15 mouse cellular contexts compared by ENCODE assay signal in the genomic region with DNA sequence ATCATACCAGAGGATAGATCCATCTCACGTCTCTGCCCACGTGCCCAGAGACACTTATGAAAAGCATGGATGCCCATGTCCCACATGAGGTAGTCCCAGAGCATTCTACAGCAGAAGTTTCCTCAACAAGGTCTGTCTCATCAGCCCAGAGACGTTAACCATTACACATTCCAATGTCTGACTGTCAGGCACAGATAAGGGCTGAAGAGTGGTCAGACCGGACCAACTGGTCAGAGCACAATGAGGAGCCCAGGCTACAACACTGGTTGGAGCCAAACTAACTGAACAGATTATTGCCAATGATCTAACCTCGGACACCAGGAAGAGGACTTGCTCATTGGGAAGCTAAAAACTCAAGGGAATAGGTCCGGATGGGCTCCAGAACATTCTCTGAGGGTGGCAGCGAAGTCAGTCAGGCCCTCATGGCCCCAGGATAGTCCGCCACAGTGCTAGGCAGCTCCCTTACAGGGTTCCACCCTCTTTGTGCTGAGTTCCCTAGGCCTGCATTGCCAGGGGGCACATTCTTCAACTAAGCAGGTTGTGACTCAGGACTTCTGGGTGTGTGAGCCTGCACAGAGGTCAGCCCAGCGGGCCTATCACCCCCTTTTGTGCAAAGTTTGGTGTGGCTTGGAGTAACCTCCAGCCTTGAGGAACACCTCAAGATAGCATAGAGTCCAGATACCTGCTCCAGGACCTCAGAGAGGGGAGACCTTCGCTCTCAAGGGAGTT. TPM values are rescaled to one million over a fixed set of nuclear protein-coding genes. Genes with fewer than 3 reads are reported as not detected.
DNase-seq lines count a peak whose midpoint lies in the region; ATAC-seq and TF ChIP-seq lines count a peak whose summit lies in the region.
"Had no signal": no experiment of that assay in that cellular context is flagged by ENCODE, and none has a peak within 500 bp of the region (broad histone marks: within the 10 kb centered on the region; RNA-seq: fewer than 3 reads in every experiment).

A gene (plus strand): TSS at position 714 of the 729 bp plus-strand sequence.

- no peaks in the 10 kb centered on the region for H3K9me3 ChIP-seq in heart, embryonic 15.5 days (replicated peaks)
- H3K9me3 ChIP-seq in embryonic facial prominence, embryonic 12.5 days, result no peaks in the 10 kb centered on the region

- H3K9ac ChIP-seq in heart, embryonic 15.5 days, result no peak within 1 kb of the TSS
- no peak within 1 kb of the TSS for H3K9ac ChIP-seq in embryonic facial prominence, embryonic 12.5 days
- H3K9ac ChIP-seq: forebrain, postnatal 0 days had no signal

- no peak for DNase-seq in heart, postnatal 4 days
- DNase-seq in 3T3-L1 (ENCODE audit: low read depth, low spot score), result peak; percentile 66
- DNase-seq in lung, adult 2 months, result peak; percentile 42
- DNase-seq in ovary, adult 18-20 months (ENCODE audit: low spot score), result no peak
- DNase-seq in left cerebral cortex, postnatal 36 days (ENCODE audit: low spot score in 2 of 2), result no peak
- DNase-seq in cerebellum, postnatal 10 days, result no peak
- DNase-seq: adrenal gland, postnatal 25 days; cerebellum, adult 9-10 months; forebrain, postnatal 0 days; right cerebral cortex, postnatal 25 days; thymus, adult 18-20 months had no signal

- ATAC-seq in heart, embryonic 15.5 days (replicated peaks; ENCODE audit: insufficient number of reproducible peaks, insufficient read depth, low FRiP score, low read depth), result no peak
- no peak for ATAC-seq in embryonic facial prominence, embryonic 12.5 days (ENCODE audit: insufficient number of reproducible peaks, insufficient read depth, low FRiP score, low TSS enrichment)
- ATAC-seq: forebrain, postnatal 0 days; hindbrain, postnatal 0 days had no signal

- H3K4me3 ChIP-seq in heart, embryonic 15.5 days, result no peak within 1 kb of the TSS
- no peak within 1 kb of the TSS for H3K4me3 ChIP-seq in embryonic facial prominence, embryonic 12.5 days
- H3K4me3 ChIP-seq in lung, adult 2 months (replicated peaks; ENCODE audit: extremely low read depth, low read depth, low read length), result no peak within 1 kb of the TSS

- no peak for TF ChIP-seq CTCF in lung, adult 2 months (IDR thresholded peaks at IDR 0.05; ENCODE audit: insufficient read depth, low read length)

- intact Hi-C loops in left cerebral cortex, postnatal 36 days (cut with DNase I), result no loop called here

- WGBS in heart, embryonic 15.5 days, result 74% methylated on average over 10 of the region's 10 CpGs
- WGBS in embryonic facial prominence, embryonic 12.5 days, result 76% methylated on average over 10 of the region's 10 CpGs
- WGBS in lung, adult 2 months, result 76% methylated on average over 10 of the region's 10 CpGs

- no peak for TF ChIP-seq POLR2A in lung, adult 2 months (IDR thresholded peaks at IDR 0.05; ENCODE audit: borderline replicate concordance, extremely low read depth, low read depth, low read length)

- no peaks in the 10 kb centered on the region for H3K36me3 ChIP-seq in heart, embryonic 15.5 days
- H3K36me3 ChIP-seq in embryonic facial prominence, embryonic 12.5 days, result no peaks in the 10 kb centered on the region

- no peaks in the 10 kb centered on the region for H3K27me3 ChIP-seq in heart, embryonic 15.5 days
- H3K27me3 ChIP-seq in embryonic facial prominence, embryonic 12.5 days, result no peaks in the 10 kb centered on the region

- H3K4me2 ChIP-seq in heart, embryonic 15.5 days, result no peak within 1 kb of the TSS
- no peak within 1 kb of the TSS for H3K4me2 ChIP-seq in embryonic facial prominence, embryonic 12.5 days (replicated peaks)

- peak within 1 kb of the TSS; percentile 56 for H3K27ac ChIP-seq in heart, embryonic 15.5 days
- H3K27ac ChIP-seq in embryonic facial prominence, embryonic 12.5 days, result peak within 1 kb of the TSS; percentile 51
- H3K27ac ChIP-seq: hindbrain, postnatal 0 days had no signal

- H3K4me1 ChIP-seq in heart, embryonic 15.5 days (replicated peaks), result peaks cover 41% of the 10 kb centered on the region
- peaks cover 22% of the 10 kb centered on the region for H3K4me1 ChIP-seq in embryonic facial prominence, embryonic 12.5 days
- H3K4me1 ChIP-seq in lung, adult 2 months (ENCODE audit: control insufficient read depth, insufficient read depth, low read length), result peaks cover 5% of the 10 kb centered on the region; the same call in 1 of the 2 replicates

RNA-seq across cellular contexts. Expression of the gene that starts here (rescaled TPM):
- polyA plus RNA-seq in heart, embryonic 15.5 days (2015; fragmentation: Nextera tagmentation; extraction: Ambion mirVana), result 0.48 and 1.7 TPM in 2 replicates
- total RNA-seq in heart, postnatal 4 days (2021), result not detected
- 0.35 TPM in 1 of 2 replicates, not detected in the other for polyA plus RNA-seq in embryonic facial prominence, embryonic 12.5 days (2016; fragmentation: Nextera tagmentation; extraction: Ambion mirVana)
- 0.19 and 8.6 TPM in 2 replicates for polyA plus RNA-seq in lung, adult 2 months (2012; rRNA removed)
- total RNA-seq in left cerebral cortex, postnatal 36 days (2021), result not detected
- total RNA-seq: adrenal gland, postnatal 25 days; forebrain, postnatal 0 days; hindbrain, postnatal 0 days; layer of hippocampus, postnatal 10 days had no signal
- polyA plus RNA-seq: forebrain, postnatal 0 days; hindbrain, postnatal 0 days had no signal

Comparison
In these comparisons a context has a peak if more than half of its experiments do, and no peak if none do; other contexts are left out.
1. DNase-seq: peak in 3T3-L1 (single experiment) and lung, adult 2 months (single experiment); none in heart, postnatal 4 days (single experiment), ovary, adult 18-20 months (single experiment), left cerebral cortex, postnatal 36 days (0 of 2) and cerebellum, postnatal 10 days (0 of 2).